Mouse (Mus musculus) stomach, postnatal 0 days (tissue): ENCODE results near the gene Col5a1.

Experiments
- CTCF ChIP-seq: IDR thresholded peaks from 2 replicates; pipeline ENCODE4 v1.5.1; 2016; ENCODE audit warnings: antibody characterized with exemption, low read depth, mild to moderate bottlenecking, moderate library complexity
- EP300 ChIP-seq: optimal IDR thresholded peaks from 2 replicates; pipeline ENCODE3; 2016; ENCODE audit warnings: antibody characterized with exemption

DNA sequence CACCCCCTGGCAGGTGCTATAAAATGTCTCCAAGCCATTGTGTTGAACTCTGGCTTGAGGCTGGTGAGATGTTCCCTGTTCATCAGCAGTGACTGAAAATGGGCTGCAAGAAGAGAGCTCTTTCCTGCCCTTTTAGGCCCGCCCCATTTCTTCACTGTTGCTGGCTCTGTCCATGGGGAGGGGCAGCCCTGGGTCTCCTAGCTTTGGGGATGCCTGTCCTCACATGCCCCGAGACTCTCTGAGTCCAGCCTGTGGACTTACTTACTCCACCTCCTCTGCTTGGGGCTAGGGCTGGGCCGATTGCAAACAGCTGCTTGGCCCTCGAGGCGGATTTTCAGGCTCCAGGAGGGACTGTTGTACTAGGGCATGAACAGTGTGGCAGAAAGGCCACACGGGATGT, 10.9 kb downstream of the Col5a1 start:
- TF ChIP-seq CTCF = no peak
- TF ChIP-seq EP300 = no peak
